Mouse (Mus musculus) retina, embryonic 14.5 days (tissue): ENCODE results near the gene 6030458C11Rik.
"Not testable (repeated sequence)": the region's sequence is repeated elsewhere in the genome, so short reads cannot be mapped to it uniquely, and the experiment has no call there.

Experiments used
- DNase-seq: peaks from one replicate; pipeline ENCODE4 v3.0.0-alpha.2; 2015; ENCODE audit warnings: low spot score

Gene 6030458C11Rik

GRCm38 (mm10) chr15:12822416-12823395, 1.7 kb downstream of the 6030458C11Rik start:
- no peak for DNase-seq

- no peak for DNase-seq
Observed at GRCm38 (mm10) chr15:12817592-12817991, 6.9 kb downstream of the 6030458C11Rik start.

GRCm38 (mm10) chr15:12812646-12813045, 11.8 kb downstream of the 6030458C11Rik start:
- DNase-seq, result no peak

GRCm38 (mm10) chr15:12809305-12809704, 15.1 kb downstream of the 6030458C11Rik start:
- no peak for DNase-seq

DNA sequence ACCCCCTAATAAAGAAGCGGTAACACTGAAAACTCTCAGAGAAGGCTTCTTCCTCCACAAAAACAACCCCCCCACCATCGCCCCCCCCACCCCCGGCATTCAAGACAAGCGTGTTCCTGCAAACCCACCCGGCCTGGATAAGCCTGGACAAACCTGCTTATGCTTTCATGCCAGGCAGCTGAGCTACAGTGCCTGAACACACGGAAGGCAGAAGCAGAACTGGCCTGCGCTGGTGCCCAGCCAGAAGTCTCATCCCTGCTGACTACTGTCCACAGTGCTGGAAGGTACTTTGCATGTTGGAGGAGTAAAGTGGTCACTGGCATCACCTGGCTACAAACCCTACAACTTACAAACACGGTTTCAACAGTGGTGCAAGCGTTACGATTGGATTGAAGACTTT, 17.4 kb downstream of the 6030458C11Rik start:
- no peak for DNase-seq

GRCm38 (mm10) chr15:12805071-12805470, 19.4 kb downstream of the 6030458C11Rik start:
- DNase-seq, result no peak

- not testable (repeated sequence) for DNase-seq
Observed at GRCm38 (mm10) chr15:12801142-12801506, 23.3 kb downstream of the 6030458C11Rik start.

- DNase-seq, result no peak
Observed at GRCm38 (mm10) chr15:12800405-12801141, 23.9 kb downstream of the 6030458C11Rik start.

- DNase-seq, result no peak
Observed at GRCm38 (mm10) chr15:12798043-12798442, 26.4 kb downstream of the 6030458C11Rik start.

DNA sequence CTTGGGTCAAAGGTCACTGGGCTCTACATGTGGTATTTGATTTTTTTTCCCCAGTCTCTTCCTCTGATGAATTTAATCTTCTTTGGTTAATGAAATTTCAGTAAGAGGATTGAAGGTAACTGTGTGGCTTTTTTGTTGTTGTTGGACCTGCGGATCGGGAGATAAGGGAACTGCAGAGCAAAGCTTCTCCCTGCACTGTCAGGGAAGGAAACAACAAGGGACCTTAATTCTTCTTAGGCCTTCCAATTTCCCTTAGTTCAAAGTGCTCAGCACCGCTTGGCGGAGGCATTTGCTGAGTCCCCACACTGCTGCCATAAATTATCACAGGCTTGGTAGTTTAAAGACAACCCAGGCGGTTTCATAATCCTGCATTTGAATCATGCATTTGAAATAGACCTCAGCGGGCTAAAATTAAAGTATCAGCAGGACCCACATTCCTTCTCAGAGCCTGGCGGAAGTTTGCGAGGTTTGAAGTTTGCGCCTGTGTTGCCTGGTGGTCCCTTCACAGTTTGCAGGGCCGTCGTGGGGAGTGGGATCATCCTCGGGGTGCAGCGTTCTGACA, 28.5 kb downstream of the 6030458C11Rik start:
- no peak for DNase-seq

GRCm38 (mm10) chr15:12795457-12795894, 29.0 kb downstream of the 6030458C11Rik start:
- peak; percentile 94 for DNase-seq

GRCm38 (mm10) chr15:12794311-12794710, 30.1 kb downstream of the 6030458C11Rik start:
- peak; percentile 48 for DNase-seq

GRCm38 (mm10) chr15:12789406-12789867, 35.0 kb downstream of the 6030458C11Rik start:
- DNase-seq, result peak; percentile 58

GRCm38 (mm10) chr15:12788536-12788935, 35.9 kb downstream of the 6030458C11Rik start:
- DNase-seq, result no peak

DNA sequence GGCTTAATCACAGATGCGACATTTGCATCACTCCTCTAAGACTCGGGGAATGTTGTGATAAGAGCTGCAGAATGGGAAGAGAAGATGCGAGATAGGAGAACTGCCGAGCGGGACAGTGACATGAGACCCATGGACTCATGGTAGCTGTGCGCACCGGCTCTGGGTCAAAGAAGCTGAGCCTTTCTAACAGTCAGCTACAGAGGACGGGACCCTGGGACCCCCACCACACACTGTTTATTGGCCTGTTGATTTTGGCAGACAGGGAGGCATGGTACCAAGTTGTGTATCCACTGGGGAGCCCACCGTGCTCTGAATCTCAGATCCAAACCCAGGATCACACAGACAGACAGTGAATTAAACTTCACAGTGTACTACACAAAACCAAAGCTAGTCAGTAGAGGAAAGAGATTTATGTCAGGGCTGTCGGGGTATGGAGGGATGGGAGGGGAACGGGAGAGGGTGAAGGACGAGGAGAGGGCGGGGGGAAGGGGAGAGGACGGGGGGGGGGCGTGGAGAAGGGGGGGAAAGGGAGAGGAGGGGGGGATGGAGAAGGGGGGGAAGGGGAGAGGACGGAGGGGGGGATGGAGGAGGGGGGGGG, 42.6 kb downstream of the 6030458C11Rik start:
- no peak for DNase-seq

GRCm38 (mm10) chr15:12781296-12781695, 43.2 kb downstream of the 6030458C11Rik start:
- DNase-seq, result no peak

DNA sequence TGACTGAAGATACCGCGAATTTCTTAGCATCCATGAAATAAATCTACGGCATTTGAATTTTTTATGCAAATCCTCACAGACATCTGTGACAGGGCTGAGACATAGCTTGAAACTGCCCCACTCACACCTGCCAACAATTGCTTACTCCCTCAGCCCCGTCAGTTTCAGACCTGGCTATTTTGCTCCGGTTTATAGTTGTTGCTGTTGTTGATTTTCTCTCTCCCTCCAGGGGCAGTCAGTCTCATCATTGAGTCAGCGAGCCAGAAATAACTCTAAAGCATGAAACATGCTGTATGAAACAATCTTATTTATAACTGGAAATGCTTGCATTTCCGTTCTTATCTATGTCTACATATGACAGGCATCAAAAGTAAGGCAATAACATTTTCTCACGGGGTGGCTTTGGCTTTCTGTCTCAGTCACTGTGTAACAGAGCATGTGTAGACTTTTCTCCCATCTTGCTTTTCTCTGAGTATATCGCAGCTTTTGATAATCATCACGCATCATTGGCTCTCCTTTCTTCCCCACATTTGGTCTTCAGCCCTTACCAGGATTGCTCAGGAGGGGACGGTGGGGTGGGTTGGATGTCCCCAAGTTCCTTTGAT, 50.2 kb downstream of the 6030458C11Rik start:
- DNase-seq, result no peak

- no peak for DNase-seq
Observed at GRCm38 (mm10) chr15:12770958-12771357, 53.5 kb downstream of the 6030458C11Rik start.

DNA sequence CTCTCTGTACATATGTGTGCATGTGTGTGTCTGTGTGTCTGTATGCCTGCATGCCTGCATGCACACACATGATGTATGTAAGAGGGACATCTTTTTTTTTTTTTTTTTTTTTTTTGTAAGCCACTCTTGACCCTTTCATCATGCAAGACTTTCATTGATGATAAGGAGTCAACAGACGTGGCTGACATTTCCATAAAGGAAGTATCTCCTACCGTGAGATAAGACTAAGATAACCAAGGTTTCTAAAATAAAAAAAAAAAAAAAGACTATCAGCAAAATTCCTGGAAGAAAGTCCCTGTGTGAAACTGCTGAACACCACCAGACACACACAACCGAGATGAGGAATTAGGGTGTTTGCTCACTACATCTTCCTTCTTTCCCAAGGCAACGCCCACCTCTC, 57.6 kb downstream of the 6030458C11Rik start:
- DNase-seq, result no peak

GRCm38 (mm10) chr15:12763147-12763546, 61.3 kb downstream of the 6030458C11Rik start:
- no peak for DNase-seq

DNA sequence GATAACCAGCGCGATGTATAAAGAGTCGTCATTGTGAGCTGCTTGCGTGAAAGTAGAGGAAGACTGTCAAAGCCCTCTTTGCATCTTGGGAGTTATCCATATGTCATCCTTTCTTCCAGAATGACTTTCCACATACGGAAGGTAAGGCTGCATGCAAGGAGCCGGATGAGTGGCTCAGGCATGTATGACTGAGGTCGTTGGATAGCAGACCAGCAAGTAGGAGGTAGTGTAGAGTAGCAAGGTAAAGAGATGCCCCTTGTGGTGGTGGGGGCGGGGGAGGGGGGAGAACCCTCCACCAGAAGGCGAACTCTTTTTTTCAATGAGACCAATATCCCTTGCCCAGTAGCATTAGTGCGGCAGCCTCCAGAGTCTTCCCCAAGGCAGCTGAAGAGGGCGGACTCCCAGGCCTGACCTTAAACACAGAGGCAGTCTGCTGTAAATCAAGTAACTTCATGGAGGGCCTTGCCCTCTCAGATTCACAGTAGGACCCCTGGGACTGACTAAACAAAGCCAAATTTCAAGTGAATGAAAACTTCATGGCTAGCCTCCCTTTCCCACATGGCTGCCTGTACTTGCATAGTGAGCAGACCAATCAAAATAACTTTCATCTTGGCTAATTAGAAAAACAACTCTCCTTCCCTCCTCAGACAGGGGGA, 62.1 kb downstream of the 6030458C11Rik start:
- DNase-seq, result no peak
